Mouse (Mus musculus) kidney, postnatal 10 days (tissue): Measurements from ENCODE around the gene Zbtb34.

Source experiments
- DNase-seq: peaks from one replicate; pipeline ENCODE4 v3.0.0; 2021; ENCODE audit warnings: mixed read lengths

Zbtb34 gene

GRCm38 (mm10) chr2:33430771-33431699 is at the start of gene Zbtb34:
TSS of gene Zbtb34 (minus strand) at chr2:33431324.
- peak; percentile 86 for DNase-seq

GRCm38 (mm10) chr2:33477961-33478755 is 47.0 kb upstream of the Zbtb34 start:
- DNase-seq: no peak

- no peak for DNase-seq
Observed at GRCm38 (mm10) chr2:33475961-33476360, 44.8 kb upstream of the Zbtb34 start.

DNA sequence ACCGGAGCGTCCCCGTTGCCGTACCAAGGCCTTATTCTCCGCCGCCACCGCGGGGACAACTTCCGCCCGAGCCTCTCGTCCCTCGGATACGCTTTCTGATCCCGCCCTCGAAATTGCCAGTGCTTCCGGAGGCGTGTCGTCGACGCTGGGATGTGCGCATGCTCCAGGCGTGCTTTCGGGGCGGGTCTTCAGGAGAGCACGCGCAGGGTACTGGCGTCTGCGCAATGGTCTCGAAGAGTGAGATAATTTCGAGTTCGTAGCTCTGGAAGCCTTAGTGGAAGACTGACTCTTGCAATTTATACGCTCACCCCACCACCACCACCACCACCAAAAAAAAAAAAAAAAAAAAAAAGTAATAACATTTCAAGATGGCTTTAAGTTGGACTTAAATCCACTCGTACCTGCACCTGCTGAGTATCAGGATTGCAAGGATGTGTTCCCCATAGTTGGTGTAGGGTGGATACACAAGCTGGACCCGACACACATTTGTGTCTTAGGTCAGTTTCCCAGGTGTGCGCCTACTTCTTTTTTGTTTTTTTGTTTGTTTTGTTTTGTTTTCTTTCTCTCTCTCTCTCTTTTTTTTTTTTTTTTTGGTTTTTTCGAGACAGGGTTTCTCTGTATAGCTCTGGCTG is 37.5 kb upstream of the Zbtb34 start, which contains the start of gene Zbtb43:
TSS of gene Zbtb43 (minus strand) at position 94 of the 632 bp plus-strand sequence.
- DNase-seq: peak; percentile 97

DNA sequence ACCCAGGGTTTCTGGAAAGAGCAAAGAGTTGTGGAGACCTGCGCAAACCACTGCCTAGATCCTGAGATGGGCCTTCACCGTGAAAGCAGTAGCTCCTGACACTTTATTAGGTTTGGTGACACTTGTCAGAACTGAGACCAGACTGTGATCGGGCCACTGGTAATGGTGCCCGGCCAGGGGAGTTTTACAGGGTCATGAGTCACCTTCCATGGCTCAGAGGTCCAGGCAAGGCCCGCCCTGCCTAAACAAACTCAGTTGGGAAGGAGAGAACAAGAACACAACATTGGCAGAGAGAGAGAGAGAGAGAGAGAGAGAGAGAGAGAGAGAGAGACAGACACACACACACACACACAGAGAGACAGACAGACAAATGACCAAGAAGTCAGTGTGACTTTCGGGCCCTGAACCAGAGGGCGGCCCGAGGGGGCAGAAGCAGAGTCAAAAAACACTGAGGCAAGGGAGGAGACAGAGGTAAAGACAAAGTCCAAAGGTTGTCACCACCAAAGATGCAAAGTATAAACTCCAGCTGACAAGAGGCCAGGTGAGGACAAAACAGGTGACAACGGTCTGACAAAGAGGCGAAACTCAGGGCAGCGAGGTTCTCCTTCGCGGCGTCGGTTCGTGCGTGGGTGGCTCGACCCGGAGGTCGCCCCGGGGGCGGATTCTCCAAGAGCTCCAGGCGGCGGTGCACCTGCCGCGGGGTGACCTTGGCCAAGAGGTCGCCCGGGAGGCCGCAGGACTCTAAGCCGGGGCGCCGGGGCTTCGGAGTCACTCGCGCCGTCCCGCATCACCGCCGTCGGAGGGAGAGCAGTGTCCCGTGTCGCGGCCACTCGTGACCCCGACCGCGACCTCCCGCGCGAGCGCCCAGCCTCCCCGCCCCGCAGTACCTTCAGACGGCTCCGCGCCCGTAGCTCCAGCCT is 36.7 kb upstream of the Zbtb34 start:
- DNase-seq: no peak

DNA sequence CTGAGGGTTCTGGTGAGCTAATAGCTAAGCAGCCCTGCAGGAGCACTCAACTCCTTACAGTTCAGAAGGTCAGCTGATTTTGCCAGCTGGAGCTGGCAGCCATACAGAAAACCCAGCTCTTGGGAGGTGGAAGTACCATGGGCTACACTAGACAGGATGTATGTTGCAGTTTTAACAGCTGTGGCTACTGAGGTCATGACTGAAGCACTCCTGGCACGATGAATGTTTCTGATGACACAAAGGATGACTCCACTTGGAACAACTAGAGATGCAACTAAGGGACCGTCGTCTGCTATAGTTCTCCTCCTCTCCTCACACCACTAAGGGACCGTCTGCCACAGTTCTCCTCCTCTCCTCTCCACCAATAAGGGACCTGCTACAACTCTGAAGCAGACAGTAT is 34.8 kb upstream of the Zbtb34 start:
- peak; percentile 38 for DNase-seq

DNA sequence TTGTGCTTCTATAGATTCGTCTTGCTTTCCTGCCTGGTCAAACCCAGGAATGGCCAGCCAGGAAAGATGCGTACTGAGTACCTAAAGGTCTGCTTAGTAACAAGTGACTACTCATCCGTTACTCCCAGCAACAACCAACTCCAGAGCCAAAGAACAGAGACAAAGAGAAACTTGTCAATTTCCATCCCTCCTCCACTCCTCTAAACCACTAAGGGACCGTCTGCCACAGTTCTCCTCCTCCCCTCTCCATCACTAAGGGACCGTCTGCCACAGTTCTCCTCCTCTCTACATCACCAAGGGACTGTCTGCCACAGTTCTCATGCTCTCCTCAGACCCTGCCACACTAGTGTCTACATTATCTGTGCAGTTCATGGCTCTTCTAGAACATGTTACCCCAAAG is 34.1 kb upstream of the Zbtb34 start:
- no peak for DNase-seq

DNA sequence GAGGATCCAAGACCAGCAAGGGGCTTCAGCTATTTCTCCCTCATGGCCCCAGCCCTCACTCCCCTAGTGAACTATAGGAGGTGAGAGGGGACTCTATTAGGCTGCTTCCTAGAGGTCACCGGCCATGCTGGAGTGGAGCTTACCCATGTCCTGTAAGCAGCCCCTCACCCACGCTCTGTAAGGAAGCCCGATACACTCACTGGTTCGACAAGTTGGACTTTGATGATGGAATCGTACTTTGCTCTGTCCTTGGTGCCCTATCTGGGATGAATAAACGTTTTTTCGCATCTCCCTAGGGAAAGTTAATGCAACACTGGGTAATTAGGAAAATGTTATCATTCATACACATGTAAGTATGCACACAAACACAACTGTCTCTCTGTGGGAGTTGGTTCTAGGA is 30.9 kb upstream of the Zbtb34 start:
- DNase-seq: no peak

DNA sequence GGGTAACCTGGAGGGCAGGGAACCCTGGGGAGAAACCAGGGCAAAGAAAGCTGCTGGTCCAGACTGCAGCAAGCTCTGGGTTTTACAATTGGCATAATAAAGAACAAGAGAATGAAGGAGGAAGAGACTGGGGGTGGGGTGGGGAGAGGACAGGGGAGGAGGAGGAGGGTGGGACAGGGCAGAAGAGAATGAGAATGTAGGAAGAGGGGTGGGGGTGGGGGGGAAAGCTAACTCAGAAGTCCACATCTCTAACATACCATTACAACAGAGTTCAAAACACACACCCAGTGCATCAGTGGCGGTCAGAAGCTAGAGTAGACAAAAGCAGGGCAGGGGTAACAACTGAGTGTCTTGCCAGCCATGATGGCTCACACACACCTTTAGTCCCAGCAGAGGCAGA is 29.9 kb upstream of the Zbtb34 start:
- DNase-seq: no peak

- DNase-seq: no peak
Observed at GRCm38 (mm10) chr2:33459660-33460059, 28.5 kb upstream of the Zbtb34 start.

DNA sequence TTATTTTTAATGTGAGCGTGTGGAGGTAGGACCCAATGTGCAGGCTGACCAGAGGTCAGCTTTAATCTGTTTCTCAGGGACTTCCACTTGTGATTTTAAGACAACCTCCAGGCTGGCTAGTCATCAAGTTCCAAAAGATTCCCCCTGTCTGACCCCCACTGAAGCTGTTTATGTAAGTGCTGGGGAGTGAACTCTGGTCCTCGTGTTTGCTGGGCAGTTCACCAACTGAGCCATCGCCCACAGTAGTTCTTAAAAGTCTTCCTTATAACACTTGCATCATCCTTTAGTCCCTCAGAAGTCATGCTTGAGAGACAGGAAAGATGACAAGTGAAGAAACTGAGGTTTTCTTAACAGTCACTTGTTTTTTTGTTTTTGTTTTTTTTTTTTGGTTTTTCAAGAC is 25.6 kb upstream of the Zbtb34 start:
- no peak for DNase-seq

DNA sequence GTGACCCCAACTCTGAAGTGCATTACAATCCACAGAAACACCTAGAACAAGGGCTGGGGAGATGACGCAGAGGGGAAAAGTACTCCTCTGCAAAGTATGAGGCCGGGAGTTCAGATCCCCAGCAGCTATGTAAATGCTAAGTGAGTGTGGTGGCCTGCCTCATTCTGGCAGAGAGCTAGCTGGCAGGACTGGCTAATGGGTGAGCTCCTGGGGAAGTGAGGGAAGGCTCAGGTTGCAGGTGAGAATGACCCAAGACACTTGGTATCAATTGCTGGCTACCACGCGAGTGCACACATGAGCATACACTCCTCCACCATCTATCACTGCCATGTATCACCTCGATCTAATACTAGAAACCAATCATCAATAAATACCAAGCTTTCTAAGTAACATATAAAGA is 25.1 kb upstream of the Zbtb34 start:
- DNase-seq: no peak

DNA sequence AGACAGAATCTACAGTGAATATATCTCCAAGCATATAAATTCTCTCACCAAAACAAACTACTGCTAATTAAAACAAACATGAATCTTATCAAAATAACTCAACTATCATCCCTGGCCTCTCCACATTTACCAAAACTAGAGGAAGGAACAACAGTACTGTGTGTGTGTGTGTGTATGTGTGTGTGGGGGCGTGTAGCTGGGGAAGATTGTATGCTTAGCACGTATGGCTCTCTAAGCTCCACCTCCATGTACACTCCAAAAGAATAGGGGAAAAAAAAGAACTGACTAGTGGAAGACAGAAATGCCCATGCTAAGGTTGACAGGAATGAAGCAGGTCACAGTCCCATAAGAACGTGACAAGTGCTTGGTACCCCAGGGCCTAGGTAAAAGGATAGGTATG is 24.2 kb upstream of the Zbtb34 start:
- no peak for DNase-seq

- DNase-seq: no peak
Observed at GRCm38 (mm10) chr2:33454816-33455215, 23.7 kb upstream of the Zbtb34 start.

DNA sequence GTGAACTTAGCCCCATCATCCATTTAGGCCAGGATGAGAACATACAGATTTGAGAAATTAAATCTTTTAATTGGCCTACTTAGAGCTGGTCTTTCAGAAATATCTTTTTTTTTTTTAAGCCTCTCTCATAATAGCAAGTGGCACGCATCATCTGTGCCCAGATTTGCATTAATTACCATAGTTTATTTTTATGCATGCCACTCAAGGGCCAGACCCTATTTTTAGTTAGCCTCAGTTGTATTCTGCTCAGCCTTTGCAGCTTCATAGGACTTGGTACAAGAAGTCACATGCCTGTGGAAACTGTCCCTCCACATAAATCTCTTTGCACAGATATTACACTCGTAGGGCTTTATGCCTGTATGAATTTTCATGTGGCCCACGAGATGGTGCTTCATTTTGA is 22.4 kb upstream of the Zbtb34 start:
- DNase-seq: no peak

DNA sequence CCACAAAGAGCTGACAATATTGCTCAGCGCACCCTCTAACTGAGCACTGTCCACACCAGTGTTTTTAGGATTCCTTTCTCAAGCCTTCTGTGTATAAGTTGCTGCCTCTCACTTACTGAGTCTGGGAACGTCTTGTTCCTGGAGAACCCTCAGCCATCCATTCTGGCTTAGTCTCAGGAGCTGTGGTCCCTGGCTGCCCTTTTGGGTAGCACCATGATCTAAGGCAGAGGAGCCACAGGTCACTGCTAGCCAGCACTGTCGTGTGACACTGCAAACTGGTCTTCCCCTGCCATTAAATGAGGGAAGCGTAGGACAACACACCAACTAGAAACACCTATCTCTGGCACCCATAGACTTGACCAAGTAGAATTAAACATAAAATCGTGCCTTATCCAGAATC is 21.6 kb upstream of the Zbtb34 start:
- DNase-seq: no peak

GRCm38 (mm10) chr2:33452140-33452539 is 21.0 kb upstream of the Zbtb34 start:
- peak; percentile 61 for DNase-seq

DNA sequence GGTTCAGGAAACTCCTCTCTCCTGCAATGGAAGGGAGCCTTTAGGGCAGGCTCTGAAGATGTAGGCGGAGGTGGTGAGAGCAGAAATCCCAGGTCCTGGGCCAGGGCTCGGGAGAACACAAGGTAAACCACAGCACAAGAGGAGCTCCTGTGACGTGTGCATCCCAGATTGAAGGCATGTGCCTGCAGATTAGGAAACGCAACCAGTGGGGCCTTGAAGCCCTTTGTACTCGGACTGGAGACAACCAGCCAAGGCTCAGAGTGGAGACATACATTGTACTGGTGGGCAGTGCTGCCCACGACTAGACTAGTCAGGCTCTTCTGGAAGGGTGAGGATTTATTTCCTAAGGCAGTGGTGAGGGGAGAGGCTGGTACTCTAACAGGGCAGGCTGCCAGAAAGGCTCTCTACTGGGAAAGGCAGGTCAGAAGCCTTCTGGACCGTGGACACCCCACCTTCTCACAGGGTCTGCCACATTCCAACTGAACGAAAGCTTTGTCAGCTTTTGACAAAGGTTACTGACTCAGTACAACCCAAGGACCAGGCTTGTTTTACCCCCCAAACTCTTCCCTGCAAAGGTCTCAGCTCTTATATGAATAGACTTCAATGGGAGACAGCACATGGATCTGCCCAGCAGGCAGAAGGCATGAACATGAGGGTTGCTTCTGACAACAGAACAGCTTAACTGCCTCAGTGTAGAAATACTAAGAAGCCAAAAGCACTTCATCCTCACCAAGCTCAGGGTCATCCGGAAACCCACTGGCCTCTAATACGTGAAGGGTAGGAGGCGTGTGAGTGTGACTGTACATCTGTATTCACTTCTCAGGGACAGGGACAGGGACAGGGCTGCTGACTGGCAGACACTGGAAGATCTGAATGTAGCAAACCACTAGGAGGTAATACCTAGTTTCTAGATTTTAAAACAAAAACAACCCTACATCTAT is 20.2 kb upstream of the Zbtb34 start:
- peak; percentile 63 for DNase-seq

- DNase-seq: no peak
Observed at GRCm38 (mm10) chr2:33449119-33449873, 18.2 kb upstream of the Zbtb34 start.

- no peak for DNase-seq
Observed at GRCm38 (mm10) chr2:33446796-33447195, 15.7 kb upstream of the Zbtb34 start.
